Mouse (Mus musculus) mouse embryonic stem cell (cell line): Measurements from ENCODE around the gene Sac3d1.
"Not testable (repeated sequence)": the region's sequence is repeated elsewhere in the genome, so short reads cannot be mapped to it uniquely, and the experiment has no call there.

ENCODE experiments used
- in situ Hi-C, 2 experiments: fragments of 300-500 bp; cut with MboI; formaldehyde crosslinking; loops; 1 replicate in 1 of 2; 3 replicates in 1 of 2; pipeline ENCODE4 v1.14.3; 2019 to 2020; ENCODE audit warnings: low sequenced_read_pairs in 2 of 2, low pct_unique_long_range_greater_than_20kb in 1 of 2, mixed read lengths in 1 of 2; ENCODE audit not compliant: unreplicated experiment in 1 of 2

Sac3d1 gene

DNA sequence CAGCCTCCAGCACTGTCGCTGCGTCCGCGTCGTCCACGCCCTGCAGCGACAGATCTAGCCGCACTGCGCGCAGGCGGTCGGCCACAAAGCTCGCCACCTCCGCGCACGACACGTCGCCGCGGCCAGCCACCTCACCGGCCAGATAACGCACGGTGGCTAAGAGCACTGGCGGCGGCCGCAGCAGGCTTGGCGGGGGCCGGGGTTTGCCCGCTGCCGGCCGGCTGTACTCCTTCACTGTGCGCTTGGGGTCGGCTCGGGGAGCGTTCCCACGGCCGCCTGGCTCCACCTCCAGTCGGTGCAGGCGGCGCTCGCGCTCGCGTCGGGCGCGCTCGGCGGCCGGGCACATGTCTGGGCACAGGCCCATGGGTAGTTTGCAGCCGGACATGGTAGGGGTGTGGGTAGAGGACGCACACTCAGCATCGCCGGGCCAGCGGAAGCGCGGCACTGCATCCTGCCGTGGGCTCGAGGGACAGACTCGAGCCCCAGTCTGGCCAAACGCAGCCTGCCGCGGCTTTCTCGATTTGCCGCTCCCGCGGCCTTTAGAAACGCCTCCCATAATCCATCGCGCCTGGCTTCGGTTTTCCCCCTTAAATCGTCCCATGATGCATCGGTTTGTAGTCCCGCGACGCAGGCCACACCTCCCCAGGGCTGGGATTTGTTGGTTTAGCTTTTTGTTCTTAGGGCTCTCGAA, at the start of gene Sac3d1:
Gene Sac3d1, minus strand, starts transcription at position 665 of the 691 bp plus-strand sequence.
- in situ Hi-C loops: no loop called here

DNA sequence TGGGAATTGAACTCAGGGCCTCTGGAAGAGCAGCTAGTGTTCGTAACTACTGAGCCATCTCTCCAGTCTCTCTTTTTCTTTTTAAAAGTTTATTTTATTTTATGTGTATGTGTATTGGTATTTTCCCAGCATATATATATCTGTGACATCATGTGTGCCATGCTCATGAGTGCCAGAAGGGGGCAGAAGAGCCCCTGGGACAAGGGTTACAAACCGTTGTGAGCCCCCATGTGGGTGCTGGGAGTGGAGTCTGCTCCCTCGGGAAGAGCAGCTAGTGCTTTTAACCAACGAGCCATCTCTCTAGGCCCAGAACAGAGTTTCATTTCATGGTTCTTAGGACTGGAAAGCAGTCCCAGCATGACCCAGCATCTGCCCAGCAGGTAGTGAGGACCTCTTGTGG, 48.3 kb upstream of the Sac3d1 start:
- in situ Hi-C loops: no loop called here

DNA sequence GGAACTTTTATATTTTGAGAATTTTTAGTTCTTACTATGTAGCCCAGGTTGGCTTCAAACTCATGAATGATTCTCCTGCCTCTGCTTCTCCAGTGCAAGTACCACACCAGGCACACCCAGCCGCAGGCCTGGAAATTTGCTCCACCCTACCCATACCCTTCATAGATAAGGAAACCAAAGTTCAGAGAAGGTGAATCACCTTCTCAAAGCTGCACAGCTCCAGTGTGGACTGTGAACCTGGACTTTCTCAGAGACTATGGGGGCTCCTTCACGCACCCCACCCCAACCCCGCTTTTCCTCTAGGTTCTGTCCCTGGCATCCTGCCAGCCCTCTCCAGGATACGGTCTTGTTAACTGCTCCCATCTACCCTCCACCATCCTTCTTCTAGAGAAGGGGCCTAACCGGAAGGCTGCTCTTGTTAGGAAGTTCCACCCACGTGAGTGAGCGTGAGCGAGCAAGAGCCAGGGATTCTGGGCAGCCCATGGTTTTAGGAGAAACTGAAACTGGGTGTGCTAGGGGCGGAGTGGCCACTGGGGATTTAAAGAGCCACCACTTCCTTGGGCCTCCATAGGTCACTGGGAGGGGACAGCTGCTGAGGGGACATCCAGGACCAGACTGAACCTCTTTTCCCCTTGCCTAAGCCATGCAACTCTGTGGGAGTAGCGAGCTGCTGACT, 45.6 kb upstream of the Sac3d1 start:
- in situ Hi-C loops: no loop called here

DNA sequence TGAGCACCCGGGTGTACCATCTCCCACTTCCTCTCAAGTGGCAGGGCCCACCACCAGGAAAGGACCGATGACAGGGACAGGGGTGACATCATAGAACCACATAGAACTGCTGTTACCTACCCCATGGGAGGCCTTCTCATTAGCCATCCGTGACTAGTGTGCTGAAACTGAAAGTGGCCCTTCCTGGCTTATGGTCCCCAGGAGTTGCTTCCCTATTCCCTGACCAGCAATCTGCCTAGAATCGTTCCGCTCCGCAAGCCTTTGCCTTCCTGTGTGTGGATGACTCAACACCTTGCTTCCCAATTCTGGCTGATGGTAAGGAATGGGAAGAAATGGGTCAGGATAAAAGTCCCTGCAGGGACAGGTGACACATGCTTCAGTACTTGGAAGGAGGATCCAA, 38.8 kb upstream of the Sac3d1 start:
- in situ Hi-C loops: no loop called here

DNA sequence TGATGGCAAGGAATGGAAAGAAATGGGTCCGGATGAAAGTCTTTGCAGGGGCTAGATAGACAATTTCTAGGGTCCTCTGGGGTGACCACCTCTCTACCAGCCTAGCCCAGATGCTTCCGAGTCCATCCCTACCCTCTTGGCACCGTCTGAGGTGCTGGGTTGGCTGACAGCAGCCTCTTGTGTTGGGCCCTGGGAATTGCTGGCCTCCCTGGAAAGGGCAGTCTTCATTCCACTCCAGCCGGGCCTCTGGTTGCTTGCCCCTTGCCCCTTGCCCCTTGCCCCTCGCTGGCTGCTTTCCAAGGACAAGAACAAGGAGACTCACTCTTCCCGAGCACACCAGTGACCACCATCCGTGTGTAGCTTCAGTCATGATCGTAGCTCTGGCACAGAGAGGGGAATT, 37.9 kb upstream of the Sac3d1 start:
- in situ Hi-C loops: no loop called here

DNA sequence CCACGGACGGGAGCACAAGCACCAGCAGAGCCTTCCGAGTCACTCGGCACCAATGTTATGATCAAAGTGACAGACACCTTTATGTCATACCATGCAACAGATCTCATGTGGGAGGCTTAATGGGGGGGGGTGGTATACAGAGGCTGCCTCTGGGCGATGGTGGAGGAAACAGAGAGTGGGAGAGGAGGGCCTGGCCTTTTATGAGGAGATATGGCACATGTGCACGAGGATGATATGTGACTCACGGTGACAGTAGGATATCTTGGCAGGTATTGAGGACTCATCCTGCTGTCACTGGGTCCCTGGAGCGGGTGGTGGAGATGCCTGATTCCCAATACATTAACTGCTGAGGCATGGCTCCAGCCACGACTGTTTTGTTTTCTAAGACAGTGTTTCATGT, 36.7 kb upstream of the Sac3d1 start:
- in situ Hi-C loops: no loop called here

DNA sequence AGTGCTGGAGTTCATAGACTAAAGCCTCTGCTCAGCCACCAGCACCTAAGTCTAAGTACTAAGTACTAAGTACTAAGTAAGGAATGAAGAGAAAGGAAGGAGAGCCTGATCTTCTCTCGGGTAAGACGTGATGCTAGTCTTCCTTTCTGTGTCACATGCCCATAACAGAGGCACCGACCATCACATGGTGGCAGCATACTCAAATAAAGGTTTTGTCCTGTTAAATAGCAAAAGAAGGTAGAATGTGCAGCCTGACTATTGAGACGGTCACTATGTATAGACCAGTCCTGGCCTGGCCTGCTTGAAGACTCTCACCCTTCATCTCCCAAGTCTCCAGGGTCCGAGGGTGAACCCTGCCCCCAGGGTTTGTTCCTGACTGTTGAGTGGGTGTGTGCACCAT, 26.4 kb upstream of the Sac3d1 start:
- in situ Hi-C loops: no loop called here

DNA sequence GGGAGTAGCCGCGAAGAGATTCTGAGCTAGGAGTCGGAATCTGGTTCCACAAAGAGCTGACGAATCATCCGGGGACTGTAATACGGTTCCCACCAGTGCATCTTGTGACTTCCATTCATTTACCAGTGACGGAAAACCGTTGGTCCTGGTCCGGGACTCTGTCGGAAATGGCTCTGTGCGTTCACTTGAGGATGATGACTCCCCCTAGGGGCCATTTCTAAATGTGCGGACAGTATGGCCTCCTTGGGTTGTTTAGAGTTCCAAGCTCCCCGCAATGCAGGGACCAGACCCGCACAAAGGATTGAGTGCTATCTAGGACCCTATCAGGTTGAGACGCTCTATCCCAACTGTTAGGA, 22.9 kb upstream of the Sac3d1 start, which contains the start of gene Arl2:
Gene Arl2, minus strand, starts transcription at position 155 of the 356 bp plus-strand sequence.
- in situ Hi-C loops: no loop called here

DNA sequence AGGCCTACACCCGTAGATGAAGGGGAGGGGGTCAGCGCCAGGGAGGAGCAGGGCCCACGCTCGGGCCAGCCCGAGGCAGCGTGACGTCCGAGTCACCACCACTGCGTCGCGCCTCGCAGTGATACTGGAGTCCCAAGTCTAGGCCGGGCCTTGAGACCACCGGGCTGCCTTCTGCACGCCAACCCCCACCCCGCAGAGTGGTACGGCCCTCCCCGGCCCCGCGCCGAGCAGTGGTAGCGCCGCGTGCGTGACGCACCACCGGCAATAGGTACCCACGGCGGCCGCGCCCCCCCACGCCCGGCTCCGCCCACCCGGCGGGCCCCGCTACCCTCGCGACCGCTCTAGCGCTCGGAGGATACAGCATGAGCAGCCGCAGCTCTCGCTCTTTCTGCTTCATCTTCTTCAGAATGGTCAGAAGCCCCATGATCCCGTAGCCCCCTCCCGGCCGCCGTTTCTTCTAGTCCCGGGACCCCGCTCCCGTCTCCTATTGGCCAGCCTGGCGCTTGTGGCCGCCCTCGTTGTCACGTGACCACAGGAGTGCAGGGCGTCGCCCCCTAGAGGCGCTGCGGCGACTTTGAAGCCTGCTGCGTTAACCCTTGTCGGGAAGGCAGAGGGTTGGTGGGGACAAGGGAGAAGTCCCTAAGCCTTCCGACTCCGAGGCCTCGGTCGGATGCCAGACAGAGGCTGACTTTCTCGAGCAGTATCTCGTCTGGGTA, 22.4 kb upstream of the Sac3d1 start, which contains the start of gene Batf2:
Gene Batf2, plus strand, starts transcription at position 306 of the 716 bp plus-strand sequence.
- in situ Hi-C loops: no loop called here

DNA sequence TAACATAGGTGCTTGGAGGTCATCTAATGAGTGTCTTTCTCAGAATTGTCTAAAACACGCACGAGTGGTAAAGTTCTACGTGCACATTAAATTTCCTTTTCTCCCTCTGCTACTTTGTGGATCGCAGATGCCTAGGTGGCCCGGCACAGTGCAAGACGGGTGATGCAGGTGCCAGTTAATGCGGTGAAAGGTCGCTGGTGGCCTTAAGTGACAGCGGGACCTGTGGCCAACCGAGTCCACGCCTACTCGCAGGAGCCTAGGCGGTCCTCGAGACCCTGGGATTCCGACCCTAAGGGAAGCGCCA, 21.9 kb upstream of the Sac3d1 start:
- in situ Hi-C loops: no loop called here

DNA sequence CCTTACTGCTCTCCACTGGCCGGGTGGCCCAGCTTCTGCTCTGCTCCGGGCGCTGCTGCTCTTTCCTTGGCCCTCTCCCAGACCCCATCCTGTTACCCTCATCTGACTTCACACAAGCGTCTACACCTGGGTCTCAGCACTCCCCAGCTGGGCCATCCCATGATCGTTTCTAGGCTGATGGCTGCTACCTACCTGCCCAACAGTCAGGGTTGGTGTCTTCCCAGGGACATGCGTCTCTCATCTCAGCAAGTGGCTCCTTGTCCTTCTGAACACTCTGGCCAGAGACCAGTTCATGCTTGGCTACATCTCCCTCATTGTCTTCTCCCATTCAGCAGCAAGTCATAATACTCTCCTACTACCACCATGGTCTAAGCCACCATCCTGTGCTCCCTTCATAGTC, 21.3 kb upstream of the Sac3d1 start:
- in situ Hi-C loops: no loop called here

DNA sequence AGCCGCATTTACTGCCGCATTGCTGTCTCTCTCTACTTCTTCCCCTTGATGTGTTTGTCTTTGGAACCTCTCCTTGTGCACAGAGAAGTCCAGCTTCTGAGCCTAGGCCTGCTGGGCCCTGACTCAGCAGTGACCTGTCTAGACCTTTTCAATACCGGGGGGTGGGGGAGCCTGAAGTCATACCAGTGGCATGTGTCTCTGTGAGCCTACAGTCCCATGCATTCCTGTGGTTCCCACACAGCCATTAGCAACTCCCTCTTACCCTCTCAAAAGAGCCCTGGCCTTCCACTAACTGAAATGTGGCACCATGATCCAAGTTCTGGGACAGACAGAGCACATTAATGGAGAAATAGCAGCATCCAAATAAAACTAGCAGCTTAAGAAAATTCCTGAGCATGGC, 17.9 kb upstream of the Sac3d1 start:
- in situ Hi-C loops: no loop called here

DNA sequence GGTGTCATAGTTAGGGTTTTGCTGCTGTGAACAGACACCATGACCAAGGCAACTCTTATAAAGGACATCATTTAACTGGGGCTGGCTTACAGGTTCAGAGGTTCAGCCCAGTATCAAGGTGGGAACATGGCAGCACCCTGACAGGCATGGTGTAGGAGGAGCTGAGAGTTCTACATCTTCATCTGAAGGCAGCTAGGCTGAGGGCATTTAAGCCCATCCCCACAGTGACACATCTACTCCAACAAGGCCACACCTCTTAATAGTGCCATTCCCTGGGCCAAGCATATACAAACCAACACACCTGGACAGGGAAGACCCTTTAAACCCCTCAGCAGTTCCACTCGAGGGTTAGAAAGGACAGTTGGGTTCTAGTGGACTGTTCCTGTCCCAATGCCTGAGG, 14.7 kb upstream of the Sac3d1 start:
- in situ Hi-C loops: not testable (repeated sequence)

DNA sequence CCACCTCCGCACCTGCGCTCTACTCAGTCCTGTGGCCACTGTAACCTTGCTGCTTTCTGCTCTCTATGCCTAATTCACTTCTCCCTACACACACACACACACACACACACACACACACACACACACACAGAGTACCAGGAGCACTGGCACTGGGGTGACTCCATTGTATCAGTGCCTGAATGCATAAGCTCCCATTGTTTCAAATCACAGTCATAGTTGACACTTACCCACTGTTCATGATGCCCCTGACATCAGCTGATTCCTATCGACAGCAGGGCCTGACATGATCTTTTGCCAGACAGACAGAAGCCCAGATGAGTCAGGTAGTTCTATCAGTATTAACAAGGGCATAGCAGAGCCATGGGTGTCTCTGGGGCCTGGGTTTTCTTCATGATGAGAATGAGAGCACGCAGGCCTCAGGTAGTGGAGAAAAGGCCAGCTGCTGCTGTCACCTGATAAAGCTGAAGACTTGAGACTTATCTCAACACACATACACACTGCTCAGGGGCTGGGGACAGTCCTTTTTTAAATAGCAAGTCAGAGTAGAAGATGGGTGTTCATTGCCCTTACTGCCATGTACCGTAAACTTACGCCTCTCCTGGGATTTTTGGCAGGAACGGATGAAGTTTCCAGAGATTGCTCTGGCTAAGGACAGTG, 13.8 kb upstream of the Sac3d1 start:
- in situ Hi-C loops: no loop called here

DNA sequence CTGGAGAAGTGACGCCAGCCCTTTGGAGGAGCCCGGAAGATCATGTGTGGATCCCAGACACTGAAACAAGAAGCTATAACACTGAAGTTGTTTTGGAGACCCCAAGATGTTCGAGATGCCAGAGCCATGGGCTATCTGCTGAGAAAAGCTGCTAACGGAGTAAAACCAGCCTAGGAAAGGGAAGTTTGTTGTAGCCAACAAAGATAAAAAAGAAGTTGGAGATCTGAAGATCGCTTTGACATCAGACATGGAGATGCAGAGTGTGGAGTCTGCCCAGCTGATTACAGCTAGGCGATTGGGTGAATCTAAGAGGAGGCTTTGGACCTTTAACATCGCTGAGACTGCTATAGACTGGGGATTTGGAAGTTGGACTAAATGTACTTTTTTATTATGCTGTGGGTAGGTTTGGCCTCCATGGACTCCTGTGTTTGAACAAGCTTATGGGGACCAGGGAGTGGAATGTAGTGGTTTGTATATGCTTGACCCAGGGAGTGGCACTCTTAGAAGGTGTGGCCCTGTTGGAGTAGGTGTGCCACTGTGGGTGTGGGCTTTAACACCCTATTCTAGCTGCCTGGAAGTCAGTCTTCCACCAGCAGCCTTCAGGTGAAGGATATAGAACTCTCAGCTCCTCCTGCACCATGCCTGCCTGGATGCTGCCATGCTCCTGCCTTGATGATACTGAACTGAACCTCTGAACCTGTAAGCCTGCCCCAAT, 12.1 kb upstream of the Sac3d1 start:
- in situ Hi-C loops: not testable (repeated sequence)

DNA sequence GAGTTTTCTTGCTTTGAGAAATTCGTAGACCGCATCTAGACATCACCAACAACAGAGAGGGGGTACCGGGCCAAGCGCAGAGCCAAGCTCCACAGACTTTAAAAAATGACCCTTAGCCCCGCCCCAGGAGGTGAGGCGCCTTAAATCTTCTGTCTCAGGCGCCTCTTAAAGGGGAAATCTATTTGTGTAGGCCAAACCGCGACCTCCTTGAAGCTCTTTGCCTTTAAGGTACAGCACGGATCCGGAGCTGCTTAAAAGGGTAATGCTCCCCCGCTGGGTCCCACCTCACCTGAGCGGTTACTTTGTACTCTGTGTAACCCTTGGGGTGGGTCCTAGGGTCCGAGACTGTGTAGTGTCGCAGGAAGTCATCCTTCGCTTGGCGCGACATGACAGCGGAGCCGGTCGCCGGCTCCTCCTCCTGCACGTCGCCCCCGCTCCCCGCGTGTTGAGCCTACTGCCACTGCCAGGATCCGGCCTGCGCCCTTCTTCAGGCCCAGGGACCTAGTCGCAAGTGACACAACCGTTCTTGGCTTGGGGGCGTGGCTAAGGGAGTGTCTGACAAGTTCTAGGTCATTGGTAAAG, 9.4 kb upstream of the Sac3d1 start, which contains the start of gene Snx15:
Gene Snx15, minus strand, starts transcription at position 545 of the 582 bp plus-strand sequence.
- in situ Hi-C loops: loop anchor here (5.0 to 10.0 kb wide), 3 partner anchors 91 to 166 kb away; partner anchors contain the start of genes Pola2 (in 2 of the 2) and Capn1 (in 1 of the 2)

DNA sequence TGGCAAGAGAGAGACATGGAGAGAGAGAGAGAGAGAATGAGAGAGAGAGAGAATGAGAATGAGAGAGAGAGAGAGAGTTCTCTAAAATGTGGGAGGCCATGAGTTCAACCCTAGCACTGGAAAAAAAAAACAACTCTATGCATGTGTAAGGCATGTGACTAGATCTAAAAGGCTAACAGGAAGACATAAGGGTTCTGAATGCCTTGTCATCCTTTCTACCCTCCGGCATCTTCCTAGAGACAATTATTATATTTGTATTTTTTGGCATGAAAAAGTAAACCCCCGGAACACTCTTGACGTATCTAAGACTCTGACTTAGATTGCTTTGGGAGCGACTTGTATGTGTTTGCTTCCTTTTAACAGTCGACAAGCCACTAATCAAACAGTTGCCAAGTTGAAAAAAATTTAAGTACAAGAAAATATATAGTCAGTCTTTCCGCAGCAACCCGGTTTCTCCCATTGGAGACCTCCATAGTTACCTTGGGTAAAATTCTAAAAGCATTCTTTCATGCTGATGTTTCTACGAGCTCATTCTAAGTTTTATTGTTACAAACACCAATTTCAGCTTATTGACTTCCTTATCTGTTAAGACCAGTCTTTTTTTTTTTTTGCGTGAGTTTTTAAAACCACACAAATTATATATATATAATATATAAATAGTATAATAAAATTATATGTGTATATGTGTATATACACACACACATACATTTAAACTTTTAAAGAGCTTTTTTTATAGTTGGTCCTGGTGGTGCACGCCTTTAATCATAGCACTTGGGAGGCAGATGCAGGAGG, 8.5 kb upstream of the Sac3d1 start:
- in situ Hi-C loops: loop anchor here (5.0 to 10.0 kb wide), 3 partner anchors 90 to 165 kb away; partner anchors contain the start of genes Pola2 (in 2 of the 2) and Capn1 (in 1 of the 2)
